Mouse (Mus musculus): ENCODE data around the gene Vwa8.

- TF ChIP-seq GATA1 (IDR thresholded peaks at IDR 0.05; ENCODE audit: low read length) (no peak), TAL1 (IDR thresholded peaks at IDR 0.05; ENCODE audit: low read length) (no peak)
Measured at GRCm38 (mm10) chr14:79033396-79033795, 184.5 kb downstream of the Vwa8 start.
